Mouse (Mus musculus): ENCODE results near the gene Snrpd3. TPM values are rescaled to one million over a fixed set of nuclear protein-coding genes. Genes with fewer than 3 reads are reported as not detected.

Snrpd3 gene
- total and polyA plus RNA-seq, 2 experiments from 2014 or later, result 24.4 to 144 TPM

GRCm38 (mm10) chr10:75586553-75586879 is 69.2 kb downstream of the Snrpd3 start:
- DNase-seq, result no peak
- no peak overlapping the region for H3K27ac ChIP-seq (ENCODE audit: low read depth, low read length)
- WGBS, result 89% methylated on average over 1 of the region's 1 CpGs
- no peak for TF ChIP-seq CTCF (IDR thresholded peaks at IDR 0.05; ENCODE audit: low read depth)
- H3K27me3 ChIP-seq (ENCODE audit: insufficient read depth, low read length), result no peaks in the 10 kb centered on the region
- no peak overlapping the region for H3K9ac ChIP-seq
- no peak overlapping the region for H3K4me2 ChIP-seq (ENCODE audit: low read depth)
- H3K4me1 ChIP-seq (ENCODE audit: insufficient read depth), result no peaks in the 10 kb centered on the region
- ATAC-seq, result peak; percentile 53
- no peaks in the 10 kb centered on the region for H3K36me3 ChIP-seq (ENCODE audit: insufficient read depth)
- no peaks in the 10 kb centered on the region for H3K9me3 ChIP-seq (ENCODE audit: low read length)
- no peak overlapping the region for H3K4me3 ChIP-seq (ENCODE audit: low read depth, low read length)

Other genes starting within 250 kb of the Snrpd3 start
- gene Adora2a, start 200.7 kb upstream of the Snrpd3 start, total RNA-seq (2014; rRNA removed), result 19.5 and 22.5 TPM in 2 replicates
- gene Adora2a, start 200.7 kb upstream of the Snrpd3 start, polyA plus RNA-seq (2015; fragmentation: Nextera tagmentation; extraction: Ambion mirVana), result 9.4 TPM in 2 replicates
- 0.38 and 0.62 TPM in 2 replicates for gene Upb1, start 116.4 kb upstream of the Snrpd3 start, total RNA-seq (2014; rRNA removed)
- 0.58 and 0.75 TPM in 2 replicates for gene Upb1, start 116.4 kb upstream of the Snrpd3 start, polyA plus RNA-seq (2015; fragmentation: Nextera tagmentation; extraction: Ambion mirVana)
- gene Gucd1, start 421 bp downstream of the Snrpd3 start, total RNA-seq (2014; rRNA removed), result 36.2 and 44.9 TPM in 2 replicates
- gene Gucd1, start 421 bp downstream of the Snrpd3 start, polyA plus RNA-seq (2015; fragmentation: Nextera tagmentation; extraction: Ambion mirVana), result 12.2 and 16.0 TPM in 2 replicates
- gene Lrrc75b, start 42.8 kb downstream of the Snrpd3 start, total RNA-seq (2014; rRNA removed), result 20.0 and 24.2 TPM in 2 replicates
- 17.9 and 23.2 TPM in 2 replicates for gene Lrrc75b, start 42.8 kb downstream of the Snrpd3 start, polyA plus RNA-seq (2015; fragmentation: Nextera tagmentation; extraction: Ambion mirVana)
- gene Ggt1, start 44.1 kb downstream of the Snrpd3 start, total RNA-seq (2014; rRNA removed), result 1.0 and 3.8 TPM in 2 replicates
- gene Ggt1, start 44.1 kb downstream of the Snrpd3 start, polyA plus RNA-seq (2015; fragmentation: Nextera tagmentation; extraction: Ambion mirVana), result 0.86 and 2.3 TPM in 2 replicates
- 3.2 and 4.3 TPM in 2 replicates for gene Ggt5, start 71.8 kb downstream of the Snrpd3 start, total RNA-seq (2014; rRNA removed)
- gene Ggt5, start 71.8 kb downstream of the Snrpd3 start, polyA plus RNA-seq (2015; fragmentation: Nextera tagmentation; extraction: Ambion mirVana), result 1.5 and 2.6 TPM in 2 replicates
- gene Susd2, start 126.5 kb downstream of the Snrpd3 start, total RNA-seq (2014; rRNA removed), result 2.2 and 2.6 TPM in 2 replicates
- gene Susd2, start 126.5 kb downstream of the Snrpd3 start, polyA plus RNA-seq (2015; fragmentation: Nextera tagmentation; extraction: Ambion mirVana), result 2.2 TPM in 2 replicates
- gene Cabin1, start 246.8 kb downstream of the Snrpd3 start, total RNA-seq (2014; rRNA removed), result 67.0 and 85.5 TPM in 2 replicates
- gene Cabin1, start 246.8 kb downstream of the Snrpd3 start, polyA plus RNA-seq (2015; fragmentation: Nextera tagmentation; extraction: Ambion mirVana), result 19.8 and 28.0 TPM in 2 replicates